Mouse (Mus musculus) c-Kit-positive CD71-negative TER-119-negative erythroid progenitor cells, embryonic 14.5 days (primary cell): Measurements from ENCODE around the gene Tox3.

Source experiments
- DNase-seq: peaks from one replicate; pipeline ENCODE4 v3.0.0-alpha.2; 2013; ENCODE audit warnings: low read depth

The Tox3 gene

GRCm38 (mm10) chr8:90241461-90241860 is 106.7 kb downstream of the Tox3 start:
- no peak for DNase-seq

- DNase-seq = no peak
Observed at GRCm38 (mm10) chr8:90232501-90232900, 115.6 kb downstream of the Tox3 start.

GRCm38 (mm10) chr8:90224172-90224571 is 124.0 kb downstream of the Tox3 start:
- no peak for DNase-seq

DNA sequence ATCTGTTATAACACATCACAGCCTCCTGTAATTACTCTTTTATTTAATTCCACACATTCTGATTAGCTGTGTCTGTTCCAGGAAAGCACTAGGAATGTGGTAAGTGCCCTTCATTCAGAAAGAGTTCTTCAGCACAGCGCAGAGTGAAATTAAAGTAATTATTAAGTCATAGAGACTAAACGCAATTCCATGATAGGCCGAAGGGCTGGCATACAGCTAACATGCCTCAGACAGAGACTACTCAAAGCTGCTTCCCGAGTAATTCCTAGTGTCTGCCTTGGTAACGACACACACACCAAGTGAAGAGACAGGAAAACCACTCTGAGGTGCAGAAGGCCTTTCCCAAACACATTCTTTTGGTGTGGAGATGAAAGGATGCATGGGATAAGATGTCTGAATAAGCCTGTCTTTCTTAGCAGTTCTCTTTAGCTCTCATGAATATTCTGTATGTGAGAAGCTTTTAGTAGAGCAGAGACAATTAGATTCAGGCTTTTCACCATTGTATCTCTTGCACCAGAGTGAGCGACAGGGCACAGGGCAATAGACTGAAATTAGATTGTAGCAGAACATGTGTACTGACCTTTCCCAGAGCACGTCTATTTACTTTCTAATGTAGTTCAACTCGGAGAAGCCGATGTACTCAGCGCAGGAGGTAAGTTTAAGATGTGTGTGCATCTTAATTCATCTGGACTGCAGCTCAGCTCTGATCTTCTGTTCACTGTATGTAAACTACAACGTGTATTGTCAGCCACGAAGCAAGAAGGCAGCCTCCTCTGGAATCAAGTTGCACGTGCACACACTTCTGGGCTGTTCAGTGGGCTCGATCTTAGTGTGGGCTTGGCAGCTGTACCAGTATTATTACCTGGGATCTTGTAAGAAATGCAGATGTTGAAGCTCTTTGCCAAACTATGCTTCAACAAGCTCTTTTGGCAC is 138.8 kb downstream of the Tox3 start:
- no peak for DNase-seq
